Mouse (Mus musculus): ENCODE data around the gene Gba. TPM values are rescaled to one million over a fixed set of nuclear protein-coding genes. Genes with fewer than 3 reads are reported as not detected.

Gene Gba
- total and polyA plus RNA-seq, 3 experiments = 63.6 to 65.3 (median 64.1) TPM

Other genes with a start within 250 kb of the Gba start
Only the 20 nearest of the 28 such genes appear.
- 25.1 and 30.1 TPM in 2 replicates for gene Rusc1, start 109.6 kb upstream of the Gba start, total RNA-seq (2012; rRNA removed)
- gene Rusc1, start 109.6 kb upstream of the Gba start, total RNA-seq (2014; rRNA removed) = 17.7 and 19.7 TPM in 2 replicates
- 16.7 and 19.4 TPM in 2 replicates for gene Rusc1, start 109.6 kb upstream of the Gba start, polyA plus RNA-seq (2012; ENCODE audit: insufficient read length, low read depth)
- gene Gm43738, start 101.8 kb upstream of the Gba start, total RNA-seq (2012; rRNA removed) = 0.13 TPM in 1 of 2 replicates, not detected in the other
- not detected in 2 replicates for gene Gm43738, start 101.8 kb upstream of the Gba start, total RNA-seq (2014; rRNA removed)
- not detected in 2 replicates for gene Gm43738, start 101.8 kb upstream of the Gba start, polyA plus RNA-seq (2012; ENCODE audit: insufficient read length, low read depth)
- 243 and 244 TPM in 2 replicates for gene Fdps, start 101.0 kb upstream of the Gba start, total RNA-seq (2012; rRNA removed)
- 490 and 572 TPM in 2 replicates for gene Fdps, start 101.0 kb upstream of the Gba start, total RNA-seq (2014; rRNA removed)
- gene Fdps, start 101.0 kb upstream of the Gba start, polyA plus RNA-seq (2012; ENCODE audit: insufficient read length, low read depth) = 177 and 200 TPM in 2 replicates
- gene Pklr, start 66.8 kb upstream of the Gba start, total RNA-seq (2012; rRNA removed) = not detected in 2 replicates
- not detected in 2 replicates for gene Pklr, start 66.8 kb upstream of the Gba start, total RNA-seq (2014; rRNA removed)
- gene Pklr, start 66.8 kb upstream of the Gba start, polyA plus RNA-seq (2012; ENCODE audit: insufficient read length, low read depth) = not detected in 2 replicates
- gene Hcn3, start 42.7 kb upstream of the Gba start, total RNA-seq (2012; rRNA removed) = 1.8 and 2.0 TPM in 2 replicates
- 1.7 and 1.8 TPM in 2 replicates for gene Hcn3, start 42.7 kb upstream of the Gba start, total RNA-seq (2014; rRNA removed)
- gene Hcn3, start 42.7 kb upstream of the Gba start, polyA plus RNA-seq (2012; ENCODE audit: insufficient read length, low read depth) = 3.1 and 3.2 TPM in 2 replicates
- gene Clk2, start 38.1 kb upstream of the Gba start, total RNA-seq (2012; rRNA removed) = 29.9 and 31.2 TPM in 2 replicates
- 18.8 and 19.7 TPM in 2 replicates for gene Clk2, start 38.1 kb upstream of the Gba start, total RNA-seq (2014; rRNA removed)
- gene Clk2, start 38.1 kb upstream of the Gba start, polyA plus RNA-seq (2012; ENCODE audit: insufficient read length, low read depth) = 72.0 and 77.2 TPM in 2 replicates
- gene Scamp3, start 25.5 kb upstream of the Gba start, total RNA-seq (2012; rRNA removed) = 12.5 and 17.1 TPM in 2 replicates
- 4.1 and 4.5 TPM in 2 replicates for gene Scamp3, start 25.5 kb upstream of the Gba start, total RNA-seq (2014; rRNA removed)
- 64.1 and 72.7 TPM in 2 replicates for gene Scamp3, start 25.5 kb upstream of the Gba start, polyA plus RNA-seq (2012; ENCODE audit: insufficient read length, low read depth)
- 1.6 and 2.2 TPM in 2 replicates for gene Fam189b, start 19.8 kb upstream of the Gba start, total RNA-seq (2012; rRNA removed)
- 0.31 and 1.1 TPM in 2 replicates for gene Fam189b, start 19.8 kb upstream of the Gba start, total RNA-seq (2014; rRNA removed)
- gene Fam189b, start 19.8 kb upstream of the Gba start, polyA plus RNA-seq (2012; ENCODE audit: insufficient read length, low read depth) = 6.7 and 8.4 TPM in 2 replicates
- 6.1 and 10.1 TPM in 2 replicates for gene Thbs3, start 12.3 kb downstream of the Gba start, total RNA-seq (2012; rRNA removed)
- 4.2 and 5.7 TPM in 2 replicates for gene Thbs3, start 12.3 kb downstream of the Gba start, total RNA-seq (2014; rRNA removed)
- 4.3 and 4.6 TPM in 2 replicates for gene Thbs3, start 12.3 kb downstream of the Gba start, polyA plus RNA-seq (2012; ENCODE audit: insufficient read length, low read depth)
- gene Mtx1, start 24.2 kb downstream of the Gba start, total RNA-seq (2012; rRNA removed) = 205 and 222 TPM in 2 replicates
- 256 and 299 TPM in 2 replicates for gene Mtx1, start 24.2 kb downstream of the Gba start, total RNA-seq (2014; rRNA removed)
- gene Mtx1, start 24.2 kb downstream of the Gba start, polyA plus RNA-seq (2012; ENCODE audit: insufficient read length, low read depth) = 159 and 162 TPM in 2 replicates
- gene Muc1, start 26.1 kb downstream of the Gba start, total RNA-seq (2012; rRNA removed) = 0.38 and 0.50 TPM in 2 replicates
- gene Muc1, start 26.1 kb downstream of the Gba start, total RNA-seq (2014; rRNA removed) = 0.09 and 0.28 TPM in 2 replicates
- 0.60 and 0.71 TPM in 2 replicates for gene Muc1, start 26.1 kb downstream of the Gba start, polyA plus RNA-seq (2012; ENCODE audit: insufficient read length, low read depth)
- 141 and 143 TPM in 2 replicates for gene Krtcap2, start 43.0 kb downstream of the Gba start, total RNA-seq (2012; rRNA removed)
- gene Krtcap2, start 43.0 kb downstream of the Gba start, total RNA-seq (2014; rRNA removed) = 127 and 180 TPM in 2 replicates
- gene Krtcap2, start 43.0 kb downstream of the Gba start, polyA plus RNA-seq (2012; ENCODE audit: insufficient read length, low read depth) = 198 and 230 TPM in 2 replicates
- gene Trim46, start 43.4 kb downstream of the Gba start, total RNA-seq (2012; rRNA removed) = 1.9 and 2.0 TPM in 2 replicates
- gene Trim46, start 43.4 kb downstream of the Gba start, total RNA-seq (2014; rRNA removed) = 0.36 TPM in 2 replicates
- gene Trim46, start 43.4 kb downstream of the Gba start, polyA plus RNA-seq (2012; ENCODE audit: insufficient read length, low read depth) = 1.4 and 1.9 TPM in 2 replicates
- gene Dpm3, start 56.4 kb downstream of the Gba start, total RNA-seq (2012; rRNA removed) = 189 and 228 TPM in 2 replicates
- gene Dpm3, start 56.4 kb downstream of the Gba start, total RNA-seq (2014; rRNA removed) = 45.8 and 52.7 TPM in 2 replicates
- 70.4 and 74.8 TPM in 2 replicates for gene Dpm3, start 56.4 kb downstream of the Gba start, polyA plus RNA-seq (2012; ENCODE audit: insufficient read length, low read depth)
- 47.8 and 50.9 TPM in 2 replicates for gene Slc50a1, start 67.6 kb downstream of the Gba start, total RNA-seq (2012; rRNA removed)
- 40.6 and 41.8 TPM in 2 replicates for gene Slc50a1, start 67.6 kb downstream of the Gba start, total RNA-seq (2014; rRNA removed)
- 44.7 and 56.0 TPM in 2 replicates for gene Slc50a1, start 67.6 kb downstream of the Gba start, polyA plus RNA-seq (2012; ENCODE audit: insufficient read length, low read depth)
- 0.59 and 0.93 TPM in 2 replicates for gene Efna1, start 78.2 kb downstream of the Gba start, total RNA-seq (2012; rRNA removed)
- gene Efna1, start 78.2 kb downstream of the Gba start, total RNA-seq (2014; rRNA removed) = 0.62 and 0.70 TPM in 2 replicates
- 0.71 and 0.80 TPM in 2 replicates for gene Efna1, start 78.2 kb downstream of the Gba start, polyA plus RNA-seq (2012; ENCODE audit: insufficient read length, low read depth)
- gene Efna3, start 120.0 kb downstream of the Gba start, total RNA-seq (2012; rRNA removed) = 0.13 TPM in 1 of 2 replicates, not detected in the other
- gene Efna3, start 120.0 kb downstream of the Gba start, total RNA-seq (2014; rRNA removed) = 0.09 TPM in 1 of 2 replicates, not detected in the other
- 0.19 TPM in 1 of 2 replicates, not detected in the other for gene Efna3, start 120.0 kb downstream of the Gba start, polyA plus RNA-seq (2012; ENCODE audit: insufficient read length, low read depth)
- gene Efna4, start 135.1 kb downstream of the Gba start, total RNA-seq (2012; rRNA removed) = 2.6 and 3.1 TPM in 2 replicates
- 0.76 and 1.1 TPM in 2 replicates for gene Efna4, start 135.1 kb downstream of the Gba start, total RNA-seq (2014; rRNA removed)
- 1.00 and 1.1 TPM in 2 replicates for gene Efna4, start 135.1 kb downstream of the Gba start, polyA plus RNA-seq (2012; ENCODE audit: insufficient read length, low read depth)
- 31.3 and 39.1 TPM in 2 replicates for gene Adam15, start 147.1 kb downstream of the Gba start, total RNA-seq (2012; rRNA removed)
- 5.8 and 5.9 TPM in 2 replicates for gene Adam15, start 147.1 kb downstream of the Gba start, total RNA-seq (2014; rRNA removed)
- gene Adam15, start 147.1 kb downstream of the Gba start, polyA plus RNA-seq (2012; ENCODE audit: insufficient read length, low read depth) = 26.2 and 26.5 TPM in 2 replicates
- gene Dcst2, start 159.0 kb downstream of the Gba start, total RNA-seq (2012; rRNA removed) = not detected in 2 replicates
- not detected in 2 replicates for gene Dcst2, start 159.0 kb downstream of the Gba start, total RNA-seq (2014; rRNA removed)
- 0.10 and 0.14 TPM in 2 replicates for gene Dcst2, start 159.0 kb downstream of the Gba start, polyA plus RNA-seq (2012; ENCODE audit: insufficient read length, low read depth)

Data from CH12.LX (cell line).